Mouse (Mus musculus) ES-Bruce4 (cell line): ENCODE data around the gene Slit3. TPM values are rescaled to one million over a fixed set of nuclear protein-coding genes. Genes with fewer than 3 reads are reported as not detected.

Experiments
- H3K27ac ChIP-seq: 2 replicates; pipeline ENCODE4 v1.5.1; 2012; ENCODE audit warnings: low read length, inconsistent platforms; ENCODE audit not compliant: insufficient read depth
- H3K27me3 ChIP-seq: 2 replicates; pipeline ENCODE4 v1.6.1; 2012; ENCODE audit warnings: mild to moderate bottlenecking, low read length, inconsistent platforms; ENCODE audit not compliant: control insufficient read depth, poor library complexity, insufficient read depth, severe bottlenecking
- H3K36me3 ChIP-seq: 2 replicates; pipeline ENCODE4 v1.6.1; 2012; ENCODE audit warnings: inconsistent platforms, mild to moderate bottlenecking, low read length, moderate library complexity; ENCODE audit not compliant: control insufficient read depth, poor library complexity, insufficient read depth, severe bottlenecking
- H3K4me1 ChIP-seq: one replicate; pipeline ENCODE4 v1.8.1; 2011; ENCODE audit warnings: low read length; ENCODE audit not compliant: control insufficient read depth, insufficient read depth
- H3K4me3 ChIP-seq: 2 replicates; pipeline ENCODE4 v1.5.1; 2011; ENCODE audit warnings: low read depth, mild to moderate bottlenecking, low read length
- H3K9ac ChIP-seq: 2 replicates; pipeline ENCODE4 v1.6.1; 2012; ENCODE audit warnings: low read depth, mild to moderate bottlenecking, inconsistent platforms; ENCODE audit not compliant: poor library complexity, severe bottlenecking
- H3K9me3 ChIP-seq: replicated peaks from 2 replicates; pipeline ENCODE4 v1.6.1; 2012; ENCODE audit warnings: mild to moderate bottlenecking, low read length, inconsistent platforms; ENCODE audit not compliant: control insufficient read depth, poor library complexity, insufficient read depth, severe bottlenecking
- CTCF ChIP-seq: IDR thresholded peaks from one replicate; pipeline ENCODE4 v1.8.1; 2011; ENCODE audit warnings: low read depth, low read length
- EP300 ChIP-seq: IDR thresholded peaks from 2 replicates; pipeline ENCODE4 v1.6.1; 2011; ENCODE audit warnings: low read depth, low read length; ENCODE audit not compliant: insufficient read depth
- POLR2A ChIP-seq: IDR thresholded peaks from one replicate; pipeline ENCODE4 v1.8.1; 2011; ENCODE audit warnings: low read length; ENCODE audit not compliant: insufficient read depth
- polyA plus RNA-seq: library from polyadenylated mRNA; stranded (reverse); fragments of >200 nt; gene quantifications from 2 replicates; pipeline ENCODE4 v1.2.4, GENCODE M21; 2011; ENCODE audit warnings: low read depth; ENCODE audit not compliant: missing spikeins, insufficient read depth, insufficient read length

Gene Slit3
- polyA plus RNA-seq, 1 experiment: 2.8 TPM

DNA sequence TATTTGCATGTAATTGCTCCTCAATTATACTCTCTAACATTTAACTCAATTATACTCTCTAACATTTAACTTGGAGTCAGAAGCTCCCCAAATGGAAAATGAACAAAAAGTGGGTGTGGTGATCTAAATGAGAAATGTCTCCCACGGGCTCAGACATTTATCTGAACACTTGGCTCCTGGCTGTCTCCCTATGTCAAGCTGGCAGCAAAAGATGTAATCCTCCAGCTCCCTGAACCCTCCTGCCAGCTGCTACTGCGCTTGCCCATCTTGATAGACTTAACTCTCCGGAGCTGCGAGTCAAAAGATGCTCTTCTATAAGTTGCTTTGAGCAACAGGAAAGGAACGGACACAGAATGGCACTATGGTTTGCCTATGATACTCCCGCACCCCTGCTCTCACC, 623.5 kb downstream of the Slit3 start:
- no peak overlapping the region for H3K9ac ChIP-seq
- no peak overlapping the region for H3K27ac ChIP-seq
- H3K4me3 ChIP-seq: no peak overlapping the region
- no peak for TF ChIP-seq CTCF
- no peak for TF ChIP-seq POLR2A
- no peak for TF ChIP-seq EP300
- no peaks in the 10 kb centered on the region for H3K36me3 ChIP-seq
- no peaks in the 10 kb centered on the region for H3K27me3 ChIP-seq
- H3K9me3 ChIP-seq: no peaks in the 10 kb centered on the region
- no peaks in the 10 kb centered on the region for H3K4me1 ChIP-seq

DNA sequence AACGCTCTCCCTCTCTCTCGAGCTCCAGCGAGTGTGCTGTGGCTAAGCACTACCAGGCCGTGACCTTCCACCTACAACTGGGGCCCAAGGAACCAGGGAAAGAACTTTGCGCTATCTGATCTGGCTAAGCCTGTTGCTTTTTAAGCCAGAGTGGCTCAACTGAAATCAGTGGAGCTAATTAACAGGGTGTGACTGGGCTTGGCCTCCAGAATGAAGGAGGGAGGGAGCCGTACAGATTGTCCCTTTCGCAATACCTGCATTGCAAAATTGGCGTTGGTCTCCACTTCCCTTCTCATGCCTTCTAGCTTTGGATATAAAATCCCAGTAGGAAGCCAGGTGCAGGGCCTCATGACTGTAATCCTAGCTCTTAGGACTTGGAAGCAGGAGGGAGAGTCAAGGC, 629.6 kb downstream of the Slit3 start:
- TF ChIP-seq POLR2A (no peak), EP300 (no peak), CTCF (no peak)
- H3K9ac ChIP-seq: no peak overlapping the region

DNA sequence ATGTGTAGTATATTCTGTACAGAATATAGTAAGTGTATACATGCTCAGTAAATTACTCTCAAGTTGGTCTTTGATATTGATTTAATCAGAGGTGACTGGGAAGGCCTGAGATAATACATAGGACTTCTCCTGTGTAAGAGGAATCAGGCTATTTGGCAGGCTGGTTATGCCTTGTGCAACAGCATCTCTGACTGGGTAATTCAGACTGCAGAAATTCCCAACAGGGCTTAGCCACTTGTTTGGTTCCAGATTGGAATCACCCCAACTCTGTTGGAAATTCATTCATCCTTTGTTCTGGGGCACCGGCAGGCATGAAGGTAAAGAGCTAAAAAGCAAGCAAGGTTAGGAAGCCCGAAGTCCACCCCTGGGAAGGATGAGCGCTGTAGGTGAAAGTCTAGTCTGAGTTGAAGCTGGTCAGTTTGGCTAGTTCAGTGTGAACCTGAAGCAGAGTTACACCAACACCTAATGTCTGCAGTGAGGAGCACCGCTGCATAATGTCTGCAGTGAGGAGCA, 633.9 kb downstream of the Slit3 start:
- TF ChIP-seq EP300 (no peak), CTCF (no peak), POLR2A (no peak)
- Histone ChIP-seq H3K27me3 (no peaks in the 10 kb centered on the region), H3K27ac (no peak overlapping the region), H3K9ac (no peak overlapping the region), H3K36me3 (no peaks in the 10 kb centered on the region), H3K9me3 (no peaks in the 10 kb centered on the region), H3K4me1 (no peaks in the 10 kb centered on the region), H3K4me3 (no peak overlapping the region)

More for the DNA sequence above, 629.6 kb downstream of the Slit3 start:
- H3K27me3 ChIP-seq: no peaks in the 10 kb centered on the region
- no peaks in the 10 kb centered on the region for H3K36me3 ChIP-seq
- H3K4me3 ChIP-seq: no peak overlapping the region
- no peaks in the 10 kb centered on the region for H3K4me1 ChIP-seq
- H3K27ac ChIP-seq: no peak overlapping the region
- no peaks in the 10 kb centered on the region for H3K9me3 ChIP-seq

DNA sequence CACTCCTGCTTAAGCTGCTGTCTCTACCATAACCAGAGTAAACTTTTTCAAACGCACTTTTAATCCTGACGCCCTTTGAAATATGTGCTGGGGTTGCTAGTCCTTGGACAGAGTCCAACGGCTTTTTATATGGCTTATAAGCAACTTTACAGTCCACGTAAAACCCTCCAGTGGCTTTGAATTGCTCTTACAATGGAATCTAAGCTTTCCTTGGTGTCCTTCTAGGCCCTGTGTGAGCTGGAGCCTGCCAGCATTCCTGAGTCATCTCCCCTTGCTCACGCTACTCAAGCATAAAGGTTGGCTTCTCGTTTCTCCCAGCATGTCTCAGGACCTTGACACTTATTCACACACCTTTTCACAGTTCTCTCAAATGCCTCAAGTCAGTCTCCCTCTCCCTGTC, 634.5 kb downstream of the Slit3 start:
- Histone ChIP-seq H3K4me3 (no peak overlapping the region), H3K27ac (no peak overlapping the region), H3K9ac (no peak overlapping the region), H3K36me3 (no peaks in the 10 kb centered on the region), H3K27me3 (no peaks in the 10 kb centered on the region), H3K4me1 (no peaks in the 10 kb centered on the region), H3K9me3 (no peaks in the 10 kb centered on the region)
- TF ChIP-seq EP300: no peak
- no peak for TF ChIP-seq CTCF
- no peak for TF ChIP-seq POLR2A

DNA sequence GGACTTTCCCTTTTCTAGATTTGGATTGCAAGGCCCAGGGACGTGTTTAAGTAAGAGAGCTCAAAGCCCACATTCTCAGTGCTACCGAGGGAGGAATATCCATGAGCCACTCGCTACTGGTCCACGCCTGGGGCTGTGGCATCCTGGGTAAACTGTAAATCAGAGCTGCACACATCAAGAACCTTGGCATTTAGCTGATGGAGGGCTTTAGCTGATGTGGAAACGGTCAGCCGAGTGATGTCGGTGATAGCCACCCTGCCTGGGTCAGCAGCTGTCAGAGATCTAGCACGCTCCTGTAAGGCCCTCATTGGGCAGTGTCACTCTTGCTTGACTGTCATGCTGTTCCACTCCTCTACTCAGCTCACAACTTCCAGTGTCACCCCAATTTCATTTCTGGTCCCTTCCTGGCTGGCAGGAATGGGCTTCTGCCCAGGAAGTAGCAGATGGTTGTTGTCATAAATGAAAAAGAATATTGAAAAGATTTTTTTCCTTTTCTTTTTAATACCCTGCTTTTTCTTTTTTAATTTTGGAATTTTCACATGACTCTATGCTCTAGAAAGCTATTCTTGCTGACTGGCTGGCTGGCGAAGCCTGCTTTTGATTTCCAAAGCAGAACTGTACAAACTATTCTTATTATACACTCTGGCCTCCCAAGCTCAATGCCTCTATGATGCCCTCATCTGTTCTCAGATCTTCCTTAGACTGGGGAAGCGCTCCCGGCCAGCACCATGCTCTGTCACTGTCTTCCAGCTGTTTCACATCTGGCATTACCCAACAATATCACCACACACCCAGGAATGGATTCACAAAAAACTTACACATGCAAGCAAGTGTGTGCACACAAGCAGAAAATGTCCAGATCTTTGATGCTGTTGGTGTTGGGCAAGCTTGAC, 635.6 kb downstream of the Slit3 start:
- Histone ChIP-seq H3K27me3 (no peaks in the 10 kb centered on the region), H3K36me3 (no peaks in the 10 kb centered on the region), H3K9me3 (no peaks in the 10 kb centered on the region), H3K4me3 (no peak overlapping the region), H3K27ac (no peak overlapping the region), H3K9ac (no peak overlapping the region), H3K4me1 (no peaks in the 10 kb centered on the region)
- TF ChIP-seq EP300: no peak
- TF ChIP-seq POLR2A: no peak
- TF ChIP-seq CTCF: no peak
